Mouse (Mus musculus) CH12.LX (cell line): ENCODE data around the gene Arhgap25. TPM values are rescaled to one million over a fixed set of nuclear protein-coding genes. Genes with fewer than 3 reads are reported as not detected.

Source experiments
- DNase-seq: peaks from one replicate; pipeline ENCODE4 v3.0.0-alpha.2; 2013; ENCODE audit errors: extremely low read depth
- H3K27ac ChIP-seq: 2 replicates; pipeline ENCODE4 v1.5.1; 2012; ENCODE audit warnings: low read depth, mild to moderate bottlenecking, control low read depth, moderate library complexity; ENCODE audit not compliant: insufficient read depth
- H3K27me3 ChIP-seq: replicated peaks from 2 replicates; pipeline ENCODE3; 2012; ENCODE audit warnings: inconsistent platforms
- H3K36me3 ChIP-seq, 2 experiments: replicated peaks in 1 of 2; 2 replicates each; pipeline versions ENCODE3 to v1.6.1; 2012; ENCODE audit warnings: inconsistent platforms in 1 of 2, low read length in 1 of 2, mild to moderate bottlenecking in 1 of 2, mixed read lengths in 1 of 2, moderate library complexity in 1 of 2; ENCODE audit not compliant: control insufficient read depth in 1 of 2, insufficient read depth in 1 of 2
- H3K4me1 ChIP-seq, 2 experiments: 2 replicates each; pipeline ENCODE4 v1.6.1; 2012; ENCODE audit warnings: inconsistent platforms in 1 of 2, moderate library complexity in 1 of 2; ENCODE audit not compliant: insufficient read depth in 2 of 2, control insufficient read depth in 1 of 2
- H3K4me2 ChIP-seq: 2 replicates; pipeline ENCODE4 v1.6.1; 2012; ENCODE audit warnings: low read depth, mild to moderate bottlenecking, control low read depth; ENCODE audit not compliant: poor library complexity, insufficient read depth, severe bottlenecking
- H3K4me3 ChIP-seq, 3 experiments: fragments of 150-350 bp in 1 of 3; sonication (generic) in 1 of 3; replicated peaks in 1 of 3; 2 replicates each; pipeline versions ENCODE3 to v1.5.1; 2011 to 2012; ENCODE audit warnings: low read depth in 2 of 3, low read length in 2 of 3, mild to moderate bottlenecking in 2 of 3, moderate library complexity in 2 of 3, control low read depth in 1 of 3, improper control_type of control experiment in 1 of 3, inconsistent platforms in 1 of 3, mixed read lengths in 1 of 3; ENCODE audit not compliant: poor library complexity in 1 of 3
- H3K79me2 ChIP-seq: replicated peaks from 2 replicates; pipeline ENCODE4 v1.6.1; 2012; ENCODE audit warnings: mild to moderate bottlenecking, moderate library complexity; ENCODE audit not compliant: control insufficient read depth, poor library complexity, insufficient read depth, severe bottlenecking; ENCODE audit errors: extremely low read depth
- H3K9ac ChIP-seq: 2 replicates; pipeline ENCODE4 v1.6.1; 2012; ENCODE audit warnings: low read depth, mild to moderate bottlenecking, control low read depth, moderate library complexity; ENCODE audit not compliant: insufficient read depth
- H3K9me3 ChIP-seq: replicated peaks from 2 replicates; pipeline ENCODE3; 2012; ENCODE audit warnings: low read length, inconsistent platforms, mixed read lengths
- CTCF ChIP-seq, 2 experiments: IDR thresholded peaks in 1 of 2; conservative IDR thresholded peaks in 1 of 2; 2 replicates each; pipeline ENCODE4 v1.5.1; 2011 to 2012; ENCODE audit warnings: low read depth in 2 of 2, low read length in 2 of 2, improper control_type of control experiment in 1 of 2, inconsistent platforms in 1 of 2, mild to moderate bottlenecking in 1 of 2, moderate library complexity in 1 of 2
- E2F4 ChIP-seq: IDR thresholded peaks from 2 replicates; pipeline ENCODE4 v1.6.1; 2011; ENCODE audit warnings: low read depth, low read length, improper control_type of control experiment; ENCODE audit not compliant: insufficient replicate concordance
- ELF1 ChIP-seq: IDR thresholded peaks from 2 replicates; pipeline ENCODE4 v1.6.1; 2014; ENCODE audit warnings: low read depth, mild to moderate bottlenecking, inconsistent platforms, low read length, improper control_type of control experiment
- HCFC1 ChIP-seq: IDR thresholded peaks from 2 replicates; pipeline ENCODE4 v1.6.1; 2012; ENCODE audit warnings: low read depth, mild to moderate bottlenecking, inconsistent platforms, low read length, improper control_type of control experiment
- IRF4 ChIP-seq: IDR thresholded peaks from 2 replicates; pipeline ENCODE4 v1.6.1; 2014; ENCODE audit warnings: low read depth, mild to moderate bottlenecking, inconsistent platforms, low read length, improper control_type of control experiment
- JUN ChIP-seq: IDR thresholded peaks from 2 replicates; pipeline ENCODE4 v1.6.1; 2011; ENCODE audit warnings: low read depth, mild to moderate bottlenecking, low read length, improper control_type of control experiment, moderate library complexity; ENCODE audit not compliant: insufficient read depth
- KAT2A ChIP-seq: IDR thresholded peaks from 2 replicates; pipeline ENCODE4 v1.6.1; 2012; ENCODE audit warnings: low read length, improper control_type of control experiment, inconsistent platforms; ENCODE audit not compliant: insufficient replicate concordance
- MAFK ChIP-seq: IDR thresholded peaks from 2 replicates; pipeline ENCODE4 v1.6.1; 2011; ENCODE audit warnings: low read length, improper control_type of control experiment; ENCODE audit not compliant: insufficient replicate concordance
- MXI1 ChIP-seq: IDR thresholded peaks from 2 replicates; pipeline ENCODE4 v1.6.1; 2011; ENCODE audit warnings: mild to moderate bottlenecking, low read depth, low read length, improper control_type of control experiment
- NELFE ChIP-seq: IDR thresholded peaks from 2 replicates; pipeline ENCODE4 v1.6.1; 2011; ENCODE audit warnings: low read depth, low read length, improper control_type of control experiment
- POLR2A ChIP-seq: IDR thresholded peaks from 2 replicates; pipeline ENCODE4 v1.6.1; 2011; ENCODE audit warnings: low read depth, mild to moderate bottlenecking, improper control_type of control experiment, low read length
- RAD21 ChIP-seq: IDR thresholded peaks from 2 replicates; pipeline ENCODE4 v1.6.1; 2011; ENCODE audit warnings: low read depth, mild to moderate bottlenecking, low read length, improper control_type of control experiment, moderate library complexity
- RCOR1 ChIP-seq: conservative IDR thresholded peaks from 2 replicates; pipeline ENCODE4 v1.6.1; 2012; ENCODE audit warnings: low read depth, mild to moderate bottlenecking, inconsistent platforms, low read length, improper control_type of control experiment
- TBP ChIP-seq: conservative IDR thresholded peaks from 2 replicates; pipeline ENCODE4 v1.6.1; 2011; ENCODE audit warnings: low read depth, low read length, improper control_type of control experiment
- TCF12 ChIP-seq: IDR thresholded peaks from 2 replicates; pipeline ENCODE4 v1.6.1; 2014; ENCODE audit warnings: low read depth, mild to moderate bottlenecking, inconsistent platforms, low read length, improper control_type of control experiment
- USF1 ChIP-seq: IDR thresholded peaks from 2 replicates; pipeline ENCODE4 v1.6.1; 2014; ENCODE audit warnings: low read depth, mild to moderate bottlenecking, inconsistent platforms, low read length, improper control_type of control experiment
- ZC3H11A ChIP-seq: IDR thresholded peaks from 2 replicates; pipeline ENCODE4 v1.6.1; 2012; ENCODE audit warnings: low read depth, mild to moderate bottlenecking, inconsistent platforms, low read length, improper control_type of control experiment
- dilution Hi-C: fragments of 300-500 bp; cut with MboI; formaldehyde crosslinking; loops from 2 replicates; pipeline ENCODE4 v1.14.3; 2020; ENCODE audit warnings: low sequenced_read_pairs; ENCODE audit not compliant: extremely low pct_unique_long_range_greater_than_20kb, extremely low pct_ligation_motif_present
- in situ Hi-C: fragments of 300-500 bp; cut with MboI; formaldehyde crosslinking; loops from 3 replicates; pipeline ENCODE4 v1.14.3; 2019; ENCODE audit warnings: low sequenced_read_pairs, low pct_ligation_motif_present, low pct_unique_long_range_greater_than_20kb, mixed read lengths
- polyA plus RNA-seq: library from polyadenylated mRNA; unstranded; fragments of >175 nt; gene quantifications from 2 replicates; pipeline ENCODE4 v1.2.1, GENCODE M21; 2012; ENCODE audit warnings: low read depth; ENCODE audit not compliant: insufficient read length
- total RNA-seq, 2 experiments: library from RNA; depleted of rRNA; stranded (reverse); fragments of 300-350 nt in 1 of 2; fragments of >200 nt in 1 of 2; gene quantifications; 2 replicates each; pipeline ENCODE4 v1.2.3; 2012 to 2014

The Arhgap25 gene
- total and polyA plus RNA-seq, 3 experiments, result 11.7 to 16.5 (median 12.5) TPM

DNA sequence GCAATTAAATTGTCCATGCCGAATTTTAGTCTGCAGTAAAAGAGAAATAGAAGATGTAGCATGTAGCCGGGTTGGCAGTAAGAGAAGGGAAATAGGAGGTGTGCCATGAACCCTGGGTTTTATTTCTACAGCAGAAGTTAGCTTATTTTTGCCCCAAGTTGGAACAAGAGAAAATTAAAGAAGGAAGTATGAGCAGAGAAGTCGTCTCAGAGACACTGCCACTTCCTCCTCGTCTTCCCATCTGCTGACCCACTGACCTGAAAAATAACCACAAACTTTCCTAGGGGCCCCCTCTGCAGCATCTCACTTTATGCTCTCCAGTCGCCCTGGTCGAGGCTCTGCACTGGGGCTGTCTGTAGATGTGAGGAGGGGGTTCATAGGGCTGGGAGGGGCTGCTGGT, 33.3 kb downstream of the Arhgap25 start (continued):
- no peak for TF ChIP-seq JUN
- peak; percentile 44; the same call in 1 of the 2 replicates for TF ChIP-seq TCF12
- TF ChIP-seq MAFK, result no peak
- TF ChIP-seq USF1, result no peak
- no peak for TF ChIP-seq RCOR1

- no peaks in the 10 kb centered on the region for H3K79me2 ChIP-seq
- H3K4me1 ChIP-seq, result peaks cover 16 to 65% of the 10 kb centered on the region in 2 experiments; a peak in 3 of 4 replicates
- peaks cover 10 to 51% of the 10 kb centered on the region in 2 experiments for H3K36me3 ChIP-seq
- no peaks in the 10 kb centered on the region for H3K9me3 ChIP-seq
- DNase-seq, result no peak
- peak overlapping the region; percentile 63 to 69 (median 65) for H3K4me3 ChIP-seq
- H3K4me2 ChIP-seq, result 0 out of 2 replicates have a peak overlapping the region, but pooled peaks have one; percentile 21
- H3K27me3 ChIP-seq, result no peaks in the 10 kb centered on the region
- dilution Hi-C loops (no loop called here), in situ Hi-C loops (no loop called here)
- TF ChIP-seq KAT2A, result no peak
- no peak for TF ChIP-seq RAD21
- TF ChIP-seq ZC3H11A, result no peak
- no peak for TF ChIP-seq TCF12
- TF ChIP-seq ELF1, result peak; percentile 57
- peak; percentile 62; the same call in 1 of the 2 replicates for TF ChIP-seq POLR2A
- no peak for TF ChIP-seq CTCF (conservative IDR thresholded peaks at IDR 0.05 in 1 of 2, IDR thresholded peaks at IDR 0.05 in 1 of 2; ENCODE audit: low read depth in 2 of 2, low read length in 2 of 2)
- TF ChIP-seq E2F4, result no peak
- TF ChIP-seq NELFE, result peak; percentile 21; the same call in 1 of the 2 replicates
- TF ChIP-seq HCFC1, result peak; percentile 51; the same call in 1 of the 2 replicates
- H3K27ac ChIP-seq, result no peak overlapping the region
- peak overlapping the region; percentile 46 for H3K9ac ChIP-seq
Measured at GRCm38 (mm10) chr6:87496143-87496542, 36.9 kb downstream of the Arhgap25 start.

- H3K4me3 ChIP-seq, result peak overlapping the region in 2 of 3 experiments; percentile 65 to 69
- in situ Hi-C loops (no loop called here), dilution Hi-C loops (no loop called here)
- peak overlapping the region; percentile 10; the same call in 1 of the 2 replicates for H3K4me2 ChIP-seq
- peak; percentile 48 for DNase-seq
- no peaks in the 10 kb centered on the region for H3K9me3 ChIP-seq
- H3K27me3 ChIP-seq, result no peaks in the 10 kb centered on the region
- no peaks in the 10 kb centered on the region for H3K79me2 ChIP-seq
- peaks cover 7 to 46% of the 10 kb centered on the region in 2 experiments; a peak in 3 of 4 replicates for H3K4me1 ChIP-seq
- H3K36me3 ChIP-seq, result peaks cover 20 to 67% of the 10 kb centered on the region in 2 experiments
- TF ChIP-seq TBP (peak; percentile 54; the same call in 1 of the 2 replicates), MXI1 (no peak), TCF12 (peak; percentile 29; the same call in 1 of the 2 replicates), POLR2A (peak; percentile 29; the same call in 1 of the 2 replicates), HCFC1 (peak; percentile 75), IRF4 (no peak), ELF1 (peak; percentile 54; the same call in 1 of the 2 replicates)
- TF ChIP-seq, all 38 proteins: peak for 5
- Histone ChIP-seq H3K27ac (no peak overlapping the region), H3K9ac (no peak overlapping the region)
Measured at GRCm38 (mm10) chr6:87494339-87494738, 38.7 kb downstream of the Arhgap25 start.
